Mouse (Mus musculus): Measurements from ENCODE around the gene Ubiad1. TPM values are rescaled to one million over a fixed set of nuclear protein-coding genes. Genes with fewer than 3 reads are reported as not detected.

Gene Ubiad1
- total RNA-seq, 2 experiments from 2014 or later, result 9.1 to 10.0 TPM

GRCm38 (mm10) chr4:148408256-148408975 lies 36.2 kb downstream of the Ubiad1 start:
- DNase-seq (ENCODE audit: extremely low spot score in 1 of 2, low spot score in 1 of 2), result no peak

GRCm38 (mm10) chr4:148405255-148405788 lies 39.2 kb downstream of the Ubiad1 start:
- no peak for DNase-seq (ENCODE audit: extremely low spot score in 1 of 2, low spot score in 1 of 2)

GRCm38 (mm10) chr4:148404748-148405147 lies 39.8 kb downstream of the Ubiad1 start:
- no peak for DNase-seq (ENCODE audit: extremely low spot score in 1 of 2, low spot score in 1 of 2)

- DNase-seq (ENCODE audit: extremely low spot score in 1 of 2, low spot score in 1 of 2), result no peak
Observed at GRCm38 (mm10) chr4:148403402-148403801, 41.2 kb downstream of the Ubiad1 start.

GRCm38 (mm10) chr4:148399437-148400094 lies 45.0 kb downstream of the Ubiad1 start:
- DNase-seq (ENCODE audit: extremely low spot score in 1 of 2, low spot score in 1 of 2), result no peak

GRCm38 (mm10) chr4:148397531-148398287 lies 46.9 kb downstream of the Ubiad1 start:
- DNase-seq (ENCODE audit: extremely low spot score in 1 of 2, low spot score in 1 of 2), result no peak

GRCm38 (mm10) chr4:148397113-148397512 lies 47.5 kb downstream of the Ubiad1 start:
- DNase-seq (ENCODE audit: extremely low spot score in 1 of 2, low spot score in 1 of 2), result no peak

GRCm38 (mm10) chr4:148395875-148396274 lies 48.7 kb downstream of the Ubiad1 start:
- no peak for DNase-seq (ENCODE audit: extremely low spot score in 1 of 2, low spot score in 1 of 2)

GRCm38 (mm10) chr4:148395198-148395597 lies 49.4 kb downstream of the Ubiad1 start:
- no peak for DNase-seq (ENCODE audit: extremely low spot score in 1 of 2, low spot score in 1 of 2)

- DNase-seq (ENCODE audit: extremely low spot score in 1 of 2, low spot score in 1 of 2), result no peak
Observed at GRCm38 (mm10) chr4:148391714-148392310, 52.8 kb downstream of the Ubiad1 start.

GRCm38 (mm10) chr4:148389635-148390034 lies 54.9 kb downstream of the Ubiad1 start:
- DNase-seq (ENCODE audit: extremely low spot score in 1 of 2, low spot score in 1 of 2), result no peak

GRCm38 (mm10) chr4:148389047-148389446 lies 55.5 kb downstream of the Ubiad1 start:
- no peak for DNase-seq (ENCODE audit: extremely low spot score in 1 of 2, low spot score in 1 of 2)

GRCm38 (mm10) chr4:148385269-148385668 lies 59.3 kb downstream of the Ubiad1 start:
- DNase-seq (ENCODE audit: extremely low spot score in 1 of 2, low spot score in 1 of 2), result no peak

Other genes with a start within 250 kb of the Ubiad1 start
- gene Disp3, start 156.8 kb downstream of the Ubiad1 start, total RNA-seq (2021), result 10 to 100 TPM; 32.4 to 33.6 TPM
- 10 to 100 TPM; 86.0 to 86.2 TPM for gene Mtor, start 3.8 kb upstream of the Ubiad1 start, total RNA-seq (2021)
- gene Angptl7, start 55.7 kb upstream of the Ubiad1 start, total RNA-seq (2021), result under 1 TPM; 0.27 to 0.45 TPM
- gene Exosc10, start 113.7 kb upstream of the Ubiad1 start, total RNA-seq (2021), result 10 to 100 TPM; 45.2 to 50.8 TPM
- gene Srm, start 146.7 kb upstream of the Ubiad1 start, total RNA-seq (2021), result 10 to 100 TPM; 70.5 to 78.1 TPM
- 1 to 10 TPM; 3.0 to 3.9 TPM for gene Masp2, start 157.8 kb upstream of the Ubiad1 start, total RNA-seq (2021)
- gene Tardbp, start 182.2 kb upstream of the Ubiad1 start, total RNA-seq (2021), result 100 to 1,000 TPM; 188 to 216 TPM
- not detected for gene Gm572, start 198.5 kb upstream of the Ubiad1 start, total RNA-seq (2021)

Data from layer of hippocampus, postnatal 25 days (tissue).